Mouse (Mus musculus): ENCODE measurements around the gene Ckmt1. TPM values are rescaled to one million over a fixed set of nuclear protein-coding genes. Genes with fewer than 3 reads are reported as not detected.

The Ckmt1 gene
- polyA plus RNA-seq (2017; shearing (Covaris generic)) = not detected

GRCm38 (mm10) chr2:121357494-121357893 is at the start of gene Ckmt1:
TSS of gene Ckmt1 (plus strand) at chr2:121357714.

GRCm38 (mm10) chr2:121354820-121355592 is 2.5 kb upstream of the Ckmt1 start, which contains the start of gene Ppip5k1:
TSS of gene Ppip5k1 (minus strand) at chr2:121355396.

GRCm38 (mm10) chr2:121386961-121387575 is 29.6 kb downstream of the Ckmt1 start, which contains the start of gene Strc:
TSS of gene Strc (minus strand) at chr2:121387168.

Other genes with a start within 250 kb of the Ckmt1 start
- gene Tgm7, start 247.9 kb upstream of the Ckmt1 start, polyA plus RNA-seq (2017; shearing (Covaris generic)) = not detected
- 17.0 TPM for gene Adal, start 217.3 kb upstream of the Ckmt1 start, polyA plus RNA-seq (2017; shearing (Covaris generic))
- 13.1 TPM for gene Lcmt2, start 217.1 kb upstream of the Ckmt1 start, polyA plus RNA-seq (2017; shearing (Covaris generic))
- gene Tubgcp4, start 187.1 kb upstream of the Ckmt1 start, polyA plus RNA-seq (2017; shearing (Covaris generic)) = 105 TPM
- gene Zscan29, start 186.6 kb upstream of the Ckmt1 start, polyA plus RNA-seq (2017; shearing (Covaris generic)) = 71.9 TPM
- gene Trp53bp1, start 86.3 kb upstream of the Ckmt1 start, polyA plus RNA-seq (2017; shearing (Covaris generic)) = 82.4 TPM
- gene Map1a, start 68.1 kb upstream of the Ckmt1 start, polyA plus RNA-seq (2017; shearing (Covaris generic)) = 0.06 TPM
- 15.4 TPM for gene Ppip5k1, start 2.3 kb upstream of the Ckmt1 start, polyA plus RNA-seq (2017; shearing (Covaris generic))
- 0.16 TPM for gene Strc, start 29.5 kb downstream of the Ckmt1 start, polyA plus RNA-seq (2017; shearing (Covaris generic))
- 623 TPM for gene Pdia3, start 56.1 kb downstream of the Ckmt1 start, polyA plus RNA-seq (2017; shearing (Covaris generic))
- gene Catsper2, start 56.1 kb downstream of the Ckmt1 start, polyA plus RNA-seq (2017; shearing (Covaris generic)) = 2.0 TPM
- 0.87 TPM for gene Ell3, start 86.6 kb downstream of the Ckmt1 start, polyA plus RNA-seq (2017; shearing (Covaris generic))
- 565 TPM for gene Serf2, start 91.5 kb downstream of the Ckmt1 start, polyA plus RNA-seq (2017; shearing (Covaris generic))
- 143 TPM for gene Hypk, start 95.6 kb downstream of the Ckmt1 start, polyA plus RNA-seq (2017; shearing (Covaris generic))
- not detected for gene Serinc4, start 99.1 kb downstream of the Ckmt1 start, polyA plus RNA-seq (2017; shearing (Covaris generic))
- 103 TPM for gene Mfap1b, start 116.4 kb downstream of the Ckmt1 start, polyA plus RNA-seq (2017; shearing (Covaris generic))
- gene Mfap1a, start 149.0 kb downstream of the Ckmt1 start, polyA plus RNA-seq (2017; shearing (Covaris generic)) = 36.1 TPM
- gene Wdr76, start 149.0 kb downstream of the Ckmt1 start, polyA plus RNA-seq (2017; shearing (Covaris generic)) = 8.7 TPM